8 mouse cellular contexts compared by ENCODE assay signal in genomic region chr11:9136471-9136870, GRCm38 (mm10). TPM values are rescaled to one million over a fixed set of nuclear protein-coding genes. Genes with fewer than 3 reads are reported as not detected.
DNase-seq lines count a peak whose midpoint lies in the region; ATAC-seq and TF ChIP-seq lines count a peak whose summit lies in the region.

No protein-coding gene starts in this region.

- no peak overlapping the region for H3K27ac ChIP-seq in embryonic facial prominence, embryonic 13.5 days
- no peak overlapping the region for H3K27ac ChIP-seq in liver, embryonic 14.5 days
- no peak overlapping the region for H3K27ac ChIP-seq in neural tube, embryonic 14.5 days (ENCODE audit: low read depth, low read length)

- H3K36me3 ChIP-seq in embryonic facial prominence, embryonic 13.5 days = no peaks in the 10 kb centered on the region
- H3K36me3 ChIP-seq in liver, embryonic 14.5 days (replicated peaks; ENCODE audit: control insufficient read depth, insufficient read depth, low read depth) = no peaks in the 10 kb centered on the region
- no peaks in the 10 kb centered on the region for H3K36me3 ChIP-seq in neural tube, embryonic 14.5 days (ENCODE audit: control insufficient read depth, insufficient read depth, low read length)

- H3K4me3 ChIP-seq in embryonic facial prominence, embryonic 13.5 days = no peak overlapping the region
- no peak overlapping the region for H3K4me3 ChIP-seq in liver, embryonic 14.5 days (ENCODE audit: insufficient read depth in 1 of 2, low read depth in 2 of 2, low read length in 2 of 2)
- H3K4me3 ChIP-seq in neural tube, embryonic 14.5 days (ENCODE audit: low read depth, low read length) = no peak overlapping the region

- peak; percentile 39; the same call in 1 of the 2 replicates for ATAC-seq in embryonic facial prominence, embryonic 13.5 days (ENCODE audit: insufficient number of reproducible peaks, insufficient read depth, low FRiP score, low TSS enrichment, low read depth)
- ATAC-seq in liver, embryonic 14.5 days (ENCODE audit: insufficient read depth) = no peak
- ATAC-seq in neural tube, embryonic 14.5 days (ENCODE audit: low read depth) = peak; percentile 84

- H3K9ac ChIP-seq in embryonic facial prominence, embryonic 13.5 days = no peak overlapping the region
- no peak overlapping the region for H3K9ac ChIP-seq in liver, embryonic 14.5 days (replicated peaks)
- no peak overlapping the region for H3K9ac ChIP-seq in neural tube, embryonic 14.5 days (replicated peaks; ENCODE audit: low read depth, low read length)

- H3K4me1 ChIP-seq in embryonic facial prominence, embryonic 13.5 days = no peaks in the 10 kb centered on the region
- no peaks in the 10 kb centered on the region for H3K4me1 ChIP-seq in liver, embryonic 14.5 days (replicated peaks; ENCODE audit: control insufficient read depth in 2 of 2, insufficient read depth in 2 of 2, low read length in 1 of 2)
- H3K4me1 ChIP-seq in neural tube, embryonic 14.5 days (ENCODE audit: control insufficient read depth, insufficient read depth, low read length) = no peaks in the 10 kb centered on the region

- no peaks in the 10 kb centered on the region for H3K9me3 ChIP-seq in embryonic facial prominence, embryonic 13.5 days
- no peaks in the 10 kb centered on the region for H3K9me3 ChIP-seq in liver, embryonic 14.5 days (ENCODE audit: control insufficient read depth, low read length)
- H3K9me3 ChIP-seq in neural tube, embryonic 14.5 days (ENCODE audit: control insufficient read depth, low read length) = no peaks in the 10 kb centered on the region

- DNase-seq in CD8-positive naive resting alpha-beta T cell, adult 2 months (ENCODE audit: low read depth in 2 of 2, low spot score in 2 of 2) = peak; percentile 5 to 35
- DNase-seq in adrenal gland, postnatal 4 days (ENCODE audit: low spot score in 2 of 2) = peak; percentile 53 to 63
- DNase-seq in heart, adult 9 months (ENCODE audit: low spot score in 2 of 2) = peak; percentile 33 to 64
- DNase-seq in kidney, postnatal 10 days = peak; percentile 89
- DNase-seq in liver, embryonic 14.5 days (ENCODE audit: low read depth in 3 of 3, low spot score in 3 of 3) = peak; percentile 22 to 23 (median 23)
- DNase-seq in thymus, postnatal 10 days (ENCODE audit: low spot score in 2 of 2) = peak; percentile 14 to 66

- no peak overlapping the region for H3K4me2 ChIP-seq in embryonic facial prominence, embryonic 13.5 days
- H3K4me2 ChIP-seq in liver, embryonic 14.5 days (ENCODE audit: low read depth) = no peak overlapping the region
- H3K4me2 ChIP-seq in neural tube, embryonic 14.5 days (ENCODE audit: low read depth, low read length) = no peak overlapping the region

- 11% methylated on average over 5 of the region's 5 CpGs for WGBS in embryonic facial prominence, embryonic 13.5 days
- 12% methylated on average over 5 of the region's 5 CpGs for WGBS in liver, embryonic 14.5 days (ENCODE audit: insufficient replicate concordance)
- 21% methylated on average over 5 of the region's 5 CpGs for WGBS in neural tube, embryonic 14.5 days

- H3K27me3 ChIP-seq in embryonic facial prominence, embryonic 13.5 days = no peaks in the 10 kb centered on the region
- no peaks in the 10 kb centered on the region for H3K27me3 ChIP-seq in liver, embryonic 14.5 days (ENCODE audit: control insufficient read depth, insufficient read depth, low read length)
- H3K27me3 ChIP-seq in neural tube, embryonic 14.5 days (ENCODE audit: control insufficient read depth, insufficient read depth, low read length) = no peaks in the 10 kb centered on the region

- TF ChIP-seq CTCF in liver, embryonic 14.5 days (IDR thresholded peaks at IDR 0.05; ENCODE audit: low read depth) = peak; percentile 95

- no peak for TF ChIP-seq EP300 in liver, embryonic 14.5 days (IDR thresholded peaks at IDR 0.05; ENCODE audit: low read depth)

RNA-seq across cellular contexts. Expression of gene Upp1, which starts 18.6 kb away (rescaled TPM):
- 1 to 10 TPM; 6.9 to 9.2 TPM for total RNA-seq in adrenal gland, postnatal 4 days (2021)
- 5.0 and 5.8 TPM in 2 replicates for polyA plus RNA-seq in embryonic facial prominence, embryonic 13.5 days (2015; fragmentation: Nextera tagmentation; extraction: Ambion mirVana)
- polyA plus RNA-seq in liver, embryonic 14.5 days (2012; rRNA removed) = 1.1 TPM in 2 replicates
- polyA plus RNA-seq in liver, embryonic 14.5 days (2014; fragmentation: Nextera tagmentation; extraction: Ambion mirVana) = 1.4 and 1.8 TPM in 2 replicates
- polyA plus RNA-seq in neural tube, embryonic 14.5 days (2014; fragmentation: Nextera tagmentation; extraction: Ambion mirVana) = 7.7 and 9.3 TPM in 2 replicates

RNA-seq across cellular contexts. Expression of gene Abca13, which starts 55.3 kb away (rescaled TPM):
- 1 to 10 TPM in 1 of 2 experiments, under 1 TPM in 1; 0.76 to 1.8 TPM for total RNA-seq in adrenal gland, postnatal 4 days (2021)
- 0.01 and 0.21 TPM in 2 replicates for polyA plus RNA-seq in embryonic facial prominence, embryonic 13.5 days (2015; fragmentation: Nextera tagmentation; extraction: Ambion mirVana)
- 0.06 and 0.10 TPM in 2 replicates for polyA plus RNA-seq in liver, embryonic 14.5 days (2012; rRNA removed)
- polyA plus RNA-seq in liver, embryonic 14.5 days (2014; fragmentation: Nextera tagmentation; extraction: Ambion mirVana) = 0.06 and 0.11 TPM in 2 replicates
- polyA plus RNA-seq in neural tube, embryonic 14.5 days (2014; fragmentation: Nextera tagmentation; extraction: Ambion mirVana) = 0.01 TPM in 1 of 2 replicates, not detected in the other

Comparison
In these comparisons a context has a peak if more than half of its experiments do, and no peak if none do; other contexts are left out.
1. DNase-seq: peak in every context shown above with its lines; median percentile 89 in kidney, postnatal 10 days; 58 in adrenal gland, postnatal 4 days; 48 in heart, adult 9 months; 40 in thymus, postnatal 10 days; 23 in liver, embryonic 14.5 days; 20 in CD8-positive naive resting alpha-beta T cell, adult 2 months.